Mouse (Mus musculus) hindbrain, embryonic 13.5 days (tissue): ENCODE measurements around the gene Gm42878. TPM values are rescaled to one million over a fixed set of nuclear protein-coding genes. Genes with fewer than 3 reads are reported as not detected.
"Not testable (repeated sequence)": the region's sequence is repeated elsewhere in the genome, so short reads cannot be mapped to it uniquely, and the experiment has no call there.

Experiments used
- ATAC-seq: fragments of 200-750 bp; cut with Nextera tagmentation; 2 replicates; pipeline ENCODE4 v1.8.0; 2017; ENCODE audit warnings: moderate TSS enrichment; ENCODE audit not compliant: low FRiP score
- H3K27ac ChIP-seq: fragments of 300-500 bp; sonication (generic); 2 replicates; pipeline ENCODE4 v1.5.1; 2015; ENCODE audit warnings: inconsistent platforms, mild to moderate bottlenecking, moderate library complexity
- H3K27me3 ChIP-seq: fragments of 300-500 bp; sonication (generic); 2 replicates; pipeline ENCODE4 v1.6.1; 2015; ENCODE audit warnings: mild to moderate bottlenecking, inconsistent platforms
- H3K36me3 ChIP-seq: fragments of 300-500 bp; sonication (generic); 2 replicates; pipeline ENCODE4 v1.6.1; 2015; ENCODE audit warnings: mild to moderate bottlenecking, inconsistent platforms
- H3K4me1 ChIP-seq: fragments of 300-500 bp; sonication (generic); replicated peaks from 2 replicates; pipeline ENCODE4 v1.6.1; 2015; ENCODE audit warnings: inconsistent platforms
- H3K4me2 ChIP-seq: fragments of 300-500 bp; sonication (generic); 2 replicates; pipeline ENCODE4 v1.6.1; 2015; ENCODE audit warnings: inconsistent platforms, mild to moderate bottlenecking, moderate library complexity
- H3K4me3 ChIP-seq: fragments of 300-500 bp; sonication (generic); 2 replicates; pipeline ENCODE4 v1.5.1; 2015; ENCODE audit warnings: mild to moderate bottlenecking, inconsistent platforms
- H3K9ac ChIP-seq: fragments of 300-500 bp; sonication (generic); 2 replicates; pipeline ENCODE4 v1.6.1; 2015; ENCODE audit warnings: mild to moderate bottlenecking, inconsistent platforms
- H3K9me3 ChIP-seq: fragments of 300-500 bp; sonication (generic); 2 replicates; pipeline ENCODE4 v1.6.1; 2016; ENCODE audit warnings: inconsistent platforms
- WGBS: fragments of 180-500 bp; shearing (Covaris S2); methylation state at CpG from one replicate; pipeline ENCODE4 v1.1.7; 2015; 5-methylcytosine and 5-hydroxymethylcytosine counted together
- polyA plus RNA-seq: library from polyadenylated mRNA; unstranded; fragments of >200 nt; fragmentation: Nextera tagmentation; extraction: Ambion mirVana; gene quantifications from 2 replicates; pipeline ENCODE4 v1.2.1, GENCODE M21; 2015

The Gm42878 gene
- polyA plus RNA-seq, 1 experiment from 2014 or later, result not detected

- not testable (repeated sequence) for ATAC-seq
Measured at GRCm38 (mm10) chr5:121519758-121520157, 25.5 kb downstream of the Gm42878 start.

GRCm38 (mm10) chr5:121518983-121519382 lies 26.3 kb downstream of the Gm42878 start:
- ATAC-seq, result no peak
- Histone ChIP-seq H3K36me3 (peaks cover 47% of the 10 kb centered on the region), H3K4me2 (no peak overlapping the region), H3K9me3 (no peaks in the 10 kb centered on the region), H3K27ac (no peak overlapping the region), H3K9ac (no peak overlapping the region), H3K4me3 (no peak overlapping the region), H3K27me3 (no peaks in the 10 kb centered on the region), H3K4me1 (no peaks in the 10 kb centered on the region)
- 93% methylated on average over 9 of the region's 9 CpGs for WGBS

More at GRCm38 (mm10) chr5:121519758-121520157, 25.5 kb downstream of the Gm42878 start:
- H3K4me3 ChIP-seq, H3K27me3 ChIP-seq, H3K4me1 ChIP-seq, H3K27ac ChIP-seq, H3K9me3 ChIP-seq, H3K9ac ChIP-seq, H3K4me2 ChIP-seq: not testable (repeated sequence)
- peaks cover 55% of the 10 kb centered on the region for H3K36me3 ChIP-seq
- 91% methylated on average over 10 of the region's 17 CpGs for WGBS

GRCm38 (mm10) chr5:121510009-121510408 lies 35.3 kb downstream of the Gm42878 start:
- Histone ChIP-seq H3K36me3 (no peaks in the 10 kb centered on the region), H3K4me2 (no peak overlapping the region), H3K27me3 (no peaks in the 10 kb centered on the region), H3K4me1 (no peaks in the 10 kb centered on the region), H3K9me3 (no peaks in the 10 kb centered on the region), H3K27ac (no peak overlapping the region), H3K9ac (no peak overlapping the region), H3K4me3 (no peak overlapping the region)
- no peak for ATAC-seq
- 87% methylated on average over 7 of the region's 7 CpGs for WGBS

- no peaks in the 10 kb centered on the region for H3K9me3 ChIP-seq
- ATAC-seq, result no peak
Measured at GRCm38 (mm10) chr5:121506846-121507245, 38.4 kb downstream of the Gm42878 start.

GRCm38 (mm10) chr5:121503231-121503630 lies 42.1 kb downstream of the Gm42878 start, which contains the start of gene Adam1b:
Gene Adam1b, minus strand, starts transcription at chr5:121503435.
- no peak for ATAC-seq
- Histone ChIP-seq H3K9me3 (no peaks in the 10 kb centered on the region), H3K36me3 (no peaks in the 10 kb centered on the region), H3K27me3 (no peaks in the 10 kb centered on the region), H3K4me1 (no peaks in the 10 kb centered on the region), H3K4me3 (no peak within 1 kb of the TSS), H3K9ac (no peak within 1 kb of the TSS), H3K27ac (no peak within 1 kb of the TSS), H3K4me2 (no peak within 1 kb of the TSS)
- WGBS, result 87% methylated on average over 3 of the region's 3 CpGs

More at GRCm38 (mm10) chr5:121506846-121507245, 38.4 kb downstream of the Gm42878 start:
- Histone ChIP-seq H3K36me3 (no peaks in the 10 kb centered on the region), H3K27ac (no peak overlapping the region), H3K4me2 (no peak overlapping the region), H3K4me1 (no peaks in the 10 kb centered on the region), H3K4me3 (no peak overlapping the region), H3K9ac (no peak overlapping the region), H3K27me3 (no peaks in the 10 kb centered on the region)
- whole genome bisulfite sequencing, result 100% methylated on average over 1 of the region's 1 CpGs

- H3K9ac ChIP-seq, H3K27me3 ChIP-seq, H3K4me2 ChIP-seq, H3K4me1 ChIP-seq, ATAC-seq, H3K27ac ChIP-seq, H3K9me3 ChIP-seq, H3K4me3 ChIP-seq, H3K36me3 ChIP-seq: not testable (repeated sequence)
- 79% methylated on average over 11 of the region's 17 CpGs for WGBS
Measured at GRCm38 (mm10) chr5:121501424-121501996, 43.8 kb downstream of the Gm42878 start.

GRCm38 (mm10) chr5:121500719-121501118 lies 44.6 kb downstream of the Gm42878 start:
- Histone ChIP-seq H3K9ac (no peak overlapping the region), H3K27ac (no peak overlapping the region), H3K27me3 (no peaks in the 10 kb centered on the region), H3K4me1 (no peaks in the 10 kb centered on the region), H3K9me3 (no peaks in the 10 kb centered on the region), H3K36me3 (no peaks in the 10 kb centered on the region), H3K4me2 (no peak overlapping the region), H3K4me3 (no peak overlapping the region)
- 75% methylated on average over 7 of the region's 7 CpGs for WGBS
- ATAC-seq, result no peak

- Histone ChIP-seq H3K27me3 (no peaks in the 10 kb centered on the region), H3K4me3 (no peak overlapping the region), H3K9me3 (no peaks in the 10 kb centered on the region), H3K4me1 (no peaks in the 10 kb centered on the region), H3K4me2 (no peak overlapping the region), H3K27ac (no peak overlapping the region), H3K36me3 (no peaks in the 10 kb centered on the region), H3K9ac (no peak overlapping the region)
- 83% methylated on average over 8 of the region's 8 CpGs for WGBS
- ATAC-seq, result no peak
Measured at GRCm38 (mm10) chr5:121493305-121493704, 52.0 kb downstream of the Gm42878 start.

- 85% methylated on average over 5 of the region's 5 CpGs for WGBS
- Histone ChIP-seq H3K4me1 (no peaks in the 10 kb centered on the region), H3K27ac (no peak overlapping the region), H3K4me3 (no peak overlapping the region), H3K4me2 (no peak overlapping the region), H3K9ac (no peak overlapping the region), H3K27me3 (no peaks in the 10 kb centered on the region), H3K36me3 (no peaks in the 10 kb centered on the region), H3K9me3 (no peaks in the 10 kb centered on the region)
- ATAC-seq, result no peak
Measured at GRCm38 (mm10) chr5:121484801-121485200, 60.5 kb downstream of the Gm42878 start.

GRCm38 (mm10) chr5:121477680-121478079 lies 67.6 kb downstream of the Gm42878 start:
- Histone ChIP-seq H3K27me3 (no peaks in the 10 kb centered on the region), H3K9me3 (no peaks in the 10 kb centered on the region), H3K36me3 (no peaks in the 10 kb centered on the region), H3K9ac (no peak overlapping the region), H3K27ac (no peak overlapping the region), H3K4me2 (no peak overlapping the region), H3K4me1 (no peaks in the 10 kb centered on the region), H3K4me3 (no peak overlapping the region)
- 32% methylated on average over 3 of the region's 3 CpGs for WGBS
- ATAC-seq, result no peak

- ATAC-seq, result no peak
- no peaks in the 10 kb centered on the region for H3K36me3 ChIP-seq
- no peak overlapping the region for H3K27ac ChIP-seq
- 88% methylated on average over 1 of the region's 1 CpGs for whole genome bisulfite sequencing
- no peak overlapping the region for H3K4me2 ChIP-seq
- H3K27me3 ChIP-seq, result no peaks in the 10 kb centered on the region
- no peaks in the 10 kb centered on the region for H3K4me1 ChIP-seq
- H3K9ac ChIP-seq, result no peak overlapping the region
- no peaks in the 10 kb centered on the region for H3K9me3 ChIP-seq
- H3K4me3 ChIP-seq, result no peak overlapping the region
Measured at GRCm38 (mm10) chr5:121476040-121476439, 69.2 kb downstream of the Gm42878 start.

- Histone ChIP-seq H3K9me3 (no peaks in the 10 kb centered on the region), H3K27me3 (no peaks in the 10 kb centered on the region), H3K36me3 (no peaks in the 10 kb centered on the region), H3K4me3 (no peak overlapping the region), H3K9ac (no peak overlapping the region), H3K27ac (no peak overlapping the region), H3K4me1 (no peaks in the 10 kb centered on the region), H3K4me2 (no peak overlapping the region)
- 85% methylated on average over 7 of the region's 7 CpGs for WGBS
- no peak for ATAC-seq
Measured at GRCm38 (mm10) chr5:121474610-121475009, 70.7 kb downstream of the Gm42878 start.

- Histone ChIP-seq H3K36me3 (no peaks in the 10 kb centered on the region), H3K9ac (no peak overlapping the region), H3K27me3 (no peaks in the 10 kb centered on the region), H3K9me3 (no peaks in the 10 kb centered on the region), H3K27ac (no peak overlapping the region), H3K4me1 (no peaks in the 10 kb centered on the region), H3K4me2 (no peak overlapping the region), H3K4me3 (no peak overlapping the region)
- no peak for ATAC-seq
- 86% methylated on average over 2 of the region's 2 CpGs for WGBS
Measured at GRCm38 (mm10) chr5:121472411-121472810, 72.9 kb downstream of the Gm42878 start.
